Mouse (Mus musculus) embryonic fibroblast, embryonic 13.5 days (primary cell): ENCODE data around the gene Fam219a. TPM values are rescaled to one million over a fixed set of nuclear protein-coding genes. Genes with fewer than 3 reads are reported as not detected.
A peak's percentile ranks its signal among the peaks of the same experiment; 100 is the strongest.

Experiments used
- H3K27ac ChIP-seq: 2 replicates; pipeline ENCODE4 v1.5.1; 2012; ENCODE audit warnings: low read length, control low read depth, inconsistent platforms; ENCODE audit not compliant: insufficient read depth
- H3K4me1 ChIP-seq: 2 replicates; pipeline ENCODE4 v1.6.1; 2011; ENCODE audit warnings: low read length; ENCODE audit not compliant: control insufficient read depth, insufficient read depth
- H3K4me3 ChIP-seq: 2 replicates; pipeline ENCODE4 v1.5.1; 2011; ENCODE audit warnings: mild to moderate bottlenecking, control low read depth, low read length; ENCODE audit not compliant: insufficient read depth
- CTCF ChIP-seq: IDR thresholded peaks from 2 replicates; pipeline ENCODE4 v1.5.1; 2011; ENCODE audit warnings: mild to moderate bottlenecking, control low read depth, low read length, moderate library complexity, borderline replicate concordance; ENCODE audit not compliant: insufficient read depth
- POLR2A ChIP-seq: IDR thresholded peaks from 2 replicates; pipeline ENCODE4 v1.6.1; 2011; ENCODE audit warnings: low read depth, mild to moderate bottlenecking, control low read depth, low read length, moderate library complexity
- polyA plus RNA-seq: library from polyadenylated mRNA; stranded (reverse); fragments of >200 nt; gene quantifications from 2 replicates; pipeline ENCODE4 v1.2.4, GENCODE M21; 2011; ENCODE audit warnings: low read depth; ENCODE audit not compliant: missing spikeins, insufficient read length

Gene Fam219a
- polyA plus RNA-seq, 1 experiment = 11.4 TPM

DNA sequence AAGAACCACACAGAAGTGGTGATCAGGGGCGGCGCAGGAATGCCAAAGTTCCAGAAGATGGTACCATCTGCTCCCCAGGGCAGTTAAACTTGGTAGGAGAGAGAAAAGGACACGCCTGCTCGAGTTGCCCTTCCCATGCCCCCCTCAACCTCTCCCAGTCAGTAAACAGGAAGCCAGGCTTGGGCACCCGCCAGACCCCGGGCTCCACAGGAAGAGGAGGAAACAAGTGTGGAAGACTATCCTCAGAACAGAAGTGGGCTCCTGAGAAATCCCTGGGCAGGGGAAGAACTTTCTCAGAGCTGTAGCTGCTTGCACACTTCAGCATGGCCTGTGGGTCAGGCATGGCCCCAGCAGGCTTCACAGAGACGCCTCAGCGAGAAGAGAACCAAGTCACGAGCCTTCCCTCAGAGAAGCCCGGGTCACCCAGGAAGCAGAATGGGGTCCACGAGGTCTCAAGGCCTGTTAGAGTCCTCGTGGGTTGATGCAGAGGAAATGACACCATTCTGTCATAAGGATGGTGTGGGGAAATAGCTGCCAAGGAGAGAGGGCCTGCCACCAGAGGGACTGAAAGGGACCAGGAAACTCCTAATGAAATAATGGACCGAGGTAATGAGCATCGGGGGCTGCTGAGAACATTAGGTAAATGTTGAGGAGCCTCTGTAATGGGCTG, 14.2 kb downstream of the Fam219a start:
- H3K27ac ChIP-seq = no peak overlapping the region
- H3K4me3 ChIP-seq = no peak overlapping the region
- TF ChIP-seq CTCF (no peak), POLR2A (no peak)

DNA sequence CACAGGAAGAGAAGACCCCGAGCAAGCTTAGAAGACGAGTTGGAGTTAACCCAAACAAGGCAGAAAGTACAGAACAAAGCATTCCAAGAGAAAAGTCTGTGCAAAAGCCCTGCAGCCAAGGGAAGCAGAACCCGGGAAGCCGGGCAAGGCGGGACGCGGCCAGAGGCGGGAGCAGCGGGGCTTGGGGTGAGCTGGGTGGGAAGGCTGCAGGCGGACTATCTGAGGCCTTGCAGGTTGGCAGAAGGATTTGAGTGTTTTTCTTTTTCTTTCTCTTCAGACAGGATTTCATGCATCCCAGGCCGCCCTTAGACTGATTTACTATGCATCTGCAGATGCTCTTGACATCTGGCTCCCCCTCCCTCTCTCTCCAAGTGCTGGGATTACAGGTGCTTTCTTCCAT, 16.2 kb downstream of the Fam219a start:
- no peak overlapping the region for H3K4me3 ChIP-seq
- TF ChIP-seq CTCF = no peak
- TF ChIP-seq POLR2A = no peak
- no peaks in the 10 kb centered on the region for H3K4me1 ChIP-seq
- H3K27ac ChIP-seq = no peak overlapping the region

More for the DNA sequence above, 14.2 kb downstream of the Fam219a start:
- no peaks in the 10 kb centered on the region for H3K4me1 ChIP-seq

DNA sequence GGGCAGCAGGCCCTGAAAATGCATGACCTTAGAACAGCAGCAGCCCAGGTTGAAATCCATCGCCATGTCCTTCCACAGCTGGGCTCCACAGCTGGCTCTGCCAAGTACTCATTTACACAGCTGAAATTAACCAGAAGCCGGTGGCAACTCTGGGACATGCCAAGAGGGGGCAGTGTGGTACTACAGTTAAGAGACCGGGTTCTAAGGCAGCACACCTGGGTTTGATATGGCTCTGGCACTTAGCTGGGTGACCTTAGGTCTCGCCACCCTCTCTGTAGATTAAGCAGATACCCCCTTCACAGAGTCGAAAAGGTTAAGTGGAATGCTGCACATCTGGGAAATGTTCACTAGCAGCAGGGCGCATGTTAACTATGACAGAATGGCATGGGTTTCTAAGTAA, 16.8 kb downstream of the Fam219a start:
- Histone ChIP-seq H3K4me3 (no peak overlapping the region), H3K27ac (no peak overlapping the region), H3K4me1 (no peaks in the 10 kb centered on the region)
- TF ChIP-seq POLR2A = no peak
- TF ChIP-seq CTCF = peak; percentile 47; the same call in 1 of the 2 replicates

DNA sequence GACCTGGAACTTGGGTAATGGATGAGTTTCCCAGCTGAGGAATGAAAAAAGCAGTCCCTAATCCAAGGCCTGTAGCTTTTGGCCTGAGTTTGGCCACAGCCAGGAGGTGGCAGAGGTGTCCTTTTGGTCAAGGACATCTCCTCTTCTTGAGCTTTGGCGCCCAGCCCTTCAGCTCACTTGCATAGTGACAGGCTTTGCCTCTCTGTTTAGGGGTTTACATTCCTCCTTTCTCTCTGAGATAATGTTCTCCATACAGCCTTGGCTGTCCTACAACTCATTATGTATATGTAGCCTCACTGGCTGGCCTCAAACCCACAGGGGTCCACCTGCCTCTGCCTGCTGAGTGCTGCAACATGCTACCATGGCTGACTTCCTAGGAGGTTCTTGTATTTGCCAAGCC, 22.3 kb downstream of the Fam219a start:
- Histone ChIP-seq H3K4me1 (no peaks in the 10 kb centered on the region), H3K4me3 (no peak overlapping the region), H3K27ac (no peak overlapping the region)
- TF ChIP-seq POLR2A (no peak), CTCF (no peak)

DNA sequence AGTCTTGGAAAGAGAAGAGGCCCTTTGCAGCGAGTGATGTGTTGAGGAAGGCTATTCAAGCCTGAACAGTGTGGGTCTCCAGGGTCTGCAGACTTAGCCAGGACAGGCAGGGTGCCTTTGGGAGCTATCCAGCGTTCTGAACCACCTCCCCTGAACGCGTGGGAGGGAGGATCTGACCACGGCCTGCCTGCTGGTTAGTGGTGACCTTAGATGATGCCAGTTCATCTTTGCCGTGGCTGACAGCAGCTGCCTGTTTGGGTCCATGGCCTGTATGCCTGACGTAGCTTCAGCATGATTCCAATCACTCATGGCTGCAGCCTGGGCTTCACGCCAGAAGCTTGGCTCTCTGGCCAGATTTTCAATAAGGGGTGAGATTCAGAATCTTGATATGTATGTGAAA, 23.4 kb downstream of the Fam219a start:
- no peak overlapping the region for H3K27ac ChIP-seq
- H3K4me3 ChIP-seq = no peak overlapping the region
- no peaks in the 10 kb centered on the region for H3K4me1 ChIP-seq
- TF ChIP-seq CTCF = no peak

DNA sequence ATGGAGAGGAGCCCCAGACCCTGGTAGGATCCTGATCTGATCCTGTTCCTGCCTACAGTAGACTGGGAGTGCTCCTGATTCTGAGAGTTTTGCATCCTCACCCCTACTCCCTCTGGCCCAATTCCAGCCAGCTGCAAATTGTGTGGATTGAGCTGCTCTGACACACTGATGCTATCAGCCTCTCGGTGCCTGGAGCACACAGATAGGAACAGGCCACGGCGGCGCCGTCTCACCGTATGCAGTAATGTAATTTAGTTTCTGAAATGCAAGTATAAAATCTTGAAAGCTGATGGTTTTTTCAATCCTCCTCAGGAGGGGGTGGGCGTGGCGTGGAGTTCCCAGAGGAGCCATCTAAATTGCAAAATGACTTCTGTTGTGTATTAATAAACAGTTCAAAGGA, 27.2 kb downstream of the Fam219a start:
- no peaks in the 10 kb centered on the region for H3K4me1 ChIP-seq
- H3K4me3 ChIP-seq = no peak overlapping the region
- no peak overlapping the region for H3K27ac ChIP-seq
- TF ChIP-seq CTCF (no peak), POLR2A (no peak)

DNA sequence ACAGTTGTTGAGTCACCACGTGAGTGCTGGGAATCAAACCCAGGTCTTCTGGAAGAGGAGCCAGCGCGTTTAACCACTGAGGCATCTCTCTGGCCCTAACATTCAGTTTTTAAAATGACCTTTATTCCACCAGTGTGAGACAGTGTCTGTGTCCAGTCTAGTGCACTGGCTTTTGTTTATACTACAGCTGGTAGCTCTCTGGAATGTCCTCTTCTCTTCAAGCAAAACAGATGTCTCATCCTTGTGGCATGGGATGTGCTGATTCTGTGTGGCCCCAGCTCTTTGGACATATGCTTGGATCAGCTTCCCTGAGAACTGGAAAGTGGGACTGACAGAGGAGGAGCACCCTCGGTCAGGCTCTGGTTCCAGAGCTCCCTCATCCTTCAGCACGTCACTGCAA, 34.5 kb downstream of the Fam219a start:
- H3K27ac ChIP-seq = no peak overlapping the region

DNA sequence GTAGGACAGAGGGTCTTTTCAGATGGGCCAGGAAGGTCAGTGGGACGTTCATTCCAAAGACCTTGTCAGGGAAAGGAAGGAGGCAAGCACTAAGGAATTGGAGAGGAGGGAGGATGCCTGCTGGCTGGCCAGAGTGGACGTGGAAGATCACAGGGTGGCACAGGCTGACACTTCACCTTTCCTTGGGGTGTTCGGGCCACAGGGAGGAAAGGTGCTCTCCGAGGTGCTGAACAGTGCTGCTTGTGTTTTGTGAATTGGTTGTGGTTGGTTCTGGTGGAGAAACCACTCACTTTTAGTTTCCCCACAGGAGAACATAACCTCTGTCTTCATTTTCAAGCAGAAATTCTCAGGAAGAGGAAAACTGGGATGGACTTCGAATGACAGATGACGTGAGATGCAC, 36.9 kb downstream of the Fam219a start:
- no peak overlapping the region for H3K4me3 ChIP-seq
- no peak overlapping the region for H3K27ac ChIP-seq
- no peaks in the 10 kb centered on the region for H3K4me1 ChIP-seq
- no peak for TF ChIP-seq POLR2A
- no peak for TF ChIP-seq CTCF

More for the DNA sequence above, 34.5 kb downstream of the Fam219a start:
- TF ChIP-seq CTCF (no peak), POLR2A (no peak)
- no peak overlapping the region for H3K4me3 ChIP-seq
- H3K4me1 ChIP-seq = no peaks in the 10 kb centered on the region

DNA sequence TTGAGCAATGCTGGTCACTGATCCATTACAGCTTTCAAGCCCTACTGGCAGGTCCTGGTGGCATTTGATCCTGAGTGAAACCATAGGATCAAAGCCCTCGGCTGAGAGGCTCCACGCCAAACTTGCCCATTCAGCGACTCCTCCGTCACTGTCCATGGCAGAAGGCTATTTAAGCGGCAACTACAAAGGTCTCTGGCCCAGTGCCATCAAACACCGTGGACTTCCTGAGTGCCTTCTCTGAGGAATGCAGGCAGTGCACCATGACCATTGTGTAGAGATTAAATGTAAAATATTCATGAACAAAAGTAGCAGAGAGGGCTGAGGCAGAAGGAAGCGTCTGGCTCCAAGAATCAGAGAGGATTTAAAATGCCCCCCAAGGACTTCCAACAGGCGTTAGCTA, 41.3 kb downstream of the Fam219a start:
- Histone ChIP-seq H3K4me1 (no peaks in the 10 kb centered on the region), H3K27ac (no peak overlapping the region), H3K4me3 (no peak overlapping the region)
- TF ChIP-seq POLR2A (no peak), CTCF (no peak)

DNA sequence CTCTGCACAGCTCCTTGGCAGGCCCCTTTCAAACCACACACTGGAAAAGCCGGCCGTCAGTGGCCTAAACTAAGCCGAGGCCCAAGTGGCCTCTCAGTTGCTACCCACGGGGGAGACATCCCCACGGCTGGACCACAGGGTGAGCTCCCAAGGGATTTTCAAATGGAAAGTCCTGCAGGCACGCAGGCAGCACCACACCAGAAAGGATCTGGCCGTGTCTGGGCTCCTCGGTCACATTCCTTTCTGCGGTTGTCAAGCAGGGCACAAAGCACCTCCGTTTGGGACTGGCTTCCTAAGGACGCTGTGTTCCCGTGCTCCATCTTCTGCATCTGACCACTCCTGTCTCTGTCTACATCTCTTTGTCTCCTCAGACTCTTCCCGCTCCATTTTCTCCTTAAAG, 42.3 kb downstream of the Fam219a start:
- Histone ChIP-seq H3K4me3 (no peak overlapping the region), H3K27ac (no peak overlapping the region), H3K4me1 (no peaks in the 10 kb centered on the region)
- no peak for TF ChIP-seq POLR2A
- TF ChIP-seq CTCF = no peak

DNA sequence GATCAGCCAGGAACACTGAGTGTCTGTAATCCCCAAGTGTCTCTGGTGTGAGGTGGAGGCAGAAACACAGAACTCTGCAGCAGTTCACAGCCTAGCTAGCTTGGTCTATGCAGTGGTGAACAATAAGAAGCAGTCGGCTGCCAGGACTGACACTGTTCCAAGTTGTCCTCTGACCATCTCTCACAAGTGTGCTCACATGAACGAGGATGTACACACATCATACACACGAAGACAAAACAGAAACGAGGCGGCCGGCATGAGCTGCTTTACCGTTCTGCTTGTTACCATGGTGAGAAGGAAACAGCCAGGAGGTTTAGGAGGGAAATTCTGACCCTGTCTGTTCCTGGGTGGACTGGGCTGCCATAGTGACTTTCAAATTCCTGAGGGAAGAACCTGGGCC, 42.8 kb downstream of the Fam219a start:
- Histone ChIP-seq H3K4me3 (no peak overlapping the region), H3K4me1 (no peaks in the 10 kb centered on the region), H3K27ac (no peak overlapping the region)
- TF ChIP-seq POLR2A = no peak
- no peak for TF ChIP-seq CTCF

DNA sequence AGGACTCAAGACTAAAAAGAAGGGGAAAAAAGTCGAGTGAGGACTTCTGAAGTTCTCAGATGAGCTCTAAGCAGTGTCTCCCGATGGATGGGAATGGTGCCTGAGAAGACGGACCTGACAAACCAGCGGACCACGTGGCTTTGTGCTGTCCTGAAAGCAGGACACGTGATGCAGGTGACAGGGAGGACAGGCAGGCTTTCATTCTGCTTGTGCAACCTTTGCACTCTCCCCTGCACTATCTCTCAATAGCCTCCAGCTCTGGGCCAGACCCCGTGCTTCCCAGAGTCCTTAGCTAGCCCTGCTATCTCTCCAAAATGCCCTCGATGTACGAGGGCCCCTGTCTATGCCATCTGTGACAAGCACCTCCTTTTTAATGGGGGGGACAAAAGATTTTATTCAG, 44.5 kb downstream of the Fam219a start:
- Histone ChIP-seq H3K27ac (no peak overlapping the region), H3K4me3 (no peak overlapping the region), H3K4me1 (no peaks in the 10 kb centered on the region)
- TF ChIP-seq CTCF (no peak), POLR2A (no peak)
